Mouse (Mus musculus) liver, adult 2 months (tissue): ENCODE measurements around the gene Aldh1l2. TPM values are rescaled to one million over a fixed set of nuclear protein-coding genes. Genes with fewer than 3 reads are reported as not detected.
"Not testable (repeated sequence)": the region's sequence is repeated elsewhere in the genome, so short reads cannot be mapped to it uniquely, and the experiment has no call there.

Experiments
- DNase-seq: peaks from one replicate; pipeline ENCODE4 v3.0.0-alpha.2; 2011; ENCODE audit warnings: low read depth, low spot score; ENCODE audit errors: extremely low read depth
- H3K27ac ChIP-seq: fragments of 200-500 bp; replicated peaks from 2 replicates; pipeline ENCODE4 v1.5.1; 2012; ENCODE audit warnings: low read depth, mild to moderate bottlenecking, control low read depth, inconsistent platforms, low read length; ENCODE audit not compliant: insufficient read depth
- H3K27me3 ChIP-seq: fragments of 200-500 bp; 2 replicates; pipeline ENCODE4 v1.6.1; 2012; ENCODE audit warnings: mild to moderate bottlenecking, moderate library complexity, low read length, inconsistent platforms; ENCODE audit not compliant: control insufficient read depth, insufficient read depth
- H3K36me3 ChIP-seq: fragments of 200-500 bp; 2 replicates; pipeline ENCODE4 v1.6.1; 2012; ENCODE audit warnings: low read length, inconsistent platforms; ENCODE audit not compliant: control insufficient read depth, insufficient read depth
- H3K4me1 ChIP-seq: fragments of 200-500 bp; 2 replicates; pipeline ENCODE4 v1.6.1; 2011; ENCODE audit warnings: low read length; ENCODE audit not compliant: control insufficient read depth, insufficient read depth
- H3K4me3 ChIP-seq: fragments of 200-500 bp; 2 replicates; pipeline ENCODE4 v1.5.1; 2011; ENCODE audit warnings: low read depth, mild to moderate bottlenecking, control low read depth, low read length, moderate library complexity; ENCODE audit not compliant: insufficient read depth
- H3K79me2 ChIP-seq: fragments of 200-500 bp; 2 replicates; pipeline ENCODE4 v1.6.1; 2012; ENCODE audit warnings: inconsistent platforms, mild to moderate bottlenecking, low read length, moderate library complexity; ENCODE audit not compliant: control insufficient read depth, insufficient read depth
- H3K9ac ChIP-seq: fragments of 200-500 bp; 2 replicates; pipeline ENCODE4 v1.6.1; 2012; ENCODE audit warnings: low read depth, mild to moderate bottlenecking, control low read depth, inconsistent platforms, low read length
- CTCF ChIP-seq: fragments of 200-500 bp; IDR thresholded peaks from 2 replicates; pipeline ENCODE4 v1.5.1; 2011; ENCODE audit warnings: low read depth, low read length, control low read depth
- POLR2A ChIP-seq: fragments of 200-500 bp; IDR thresholded peaks from 2 replicates; pipeline ENCODE4 v1.6.1; 2011; ENCODE audit warnings: low read length, control low read depth; ENCODE audit not compliant: insufficient read depth; ENCODE audit errors: extremely low read depth
- WGBS: fragments of 180-500 bp; shearing (Covaris S2); methylation state at CpG from one replicate; pipeline ENCODE4 v1.1.7; 2018; 5-methylcytosine and 5-hydroxymethylcytosine counted together
- polyA plus RNA-seq: library from polyadenylated mRNA; depleted of rRNA; stranded (reverse); fragments of >200 nt; gene quantifications from 2 replicates; pipeline ENCODE4 v1.2.3, GENCODE M21; 2012
- total RNA-seq: library from RNA; depleted of rRNA; stranded (reverse); fragments of >200 nt; gene quantifications from 2 replicates; pipeline ENCODE4 v1.2.3, GENCODE M21; 2014

Aldh1l2 gene
- total and polyA plus RNA-seq, 2 experiments = 0.06 to 0.09 TPM

DNA sequence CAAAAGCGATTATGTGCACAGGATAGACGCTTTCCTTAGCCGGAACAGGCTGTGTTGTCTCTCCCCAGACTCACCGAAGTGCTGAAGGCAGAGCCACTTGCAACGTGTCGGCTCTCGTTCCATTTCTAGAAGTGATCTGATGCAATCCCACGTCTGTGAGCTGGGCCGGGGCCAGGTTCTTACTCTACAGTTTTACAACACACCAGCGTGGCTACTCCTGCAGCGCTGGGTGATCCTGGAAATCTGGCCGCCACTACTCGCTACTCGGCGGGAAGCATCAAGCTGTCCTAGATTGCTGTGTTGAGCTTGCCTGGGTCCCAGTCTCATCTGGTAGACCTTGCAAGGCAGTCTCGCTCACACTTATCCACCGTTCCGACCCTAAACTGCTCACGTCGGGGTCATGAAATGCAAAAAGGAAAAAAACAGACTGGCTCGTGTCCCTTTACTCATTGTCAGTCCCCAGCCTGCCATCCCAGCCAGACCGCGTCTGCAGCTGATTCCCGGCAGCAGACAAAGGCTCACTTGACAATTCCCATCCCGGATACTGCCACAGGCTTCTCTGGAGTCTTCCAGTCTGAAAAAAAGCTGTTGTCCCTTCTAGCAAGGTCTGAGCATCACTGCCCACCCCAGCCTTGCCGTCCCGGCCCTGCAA lies 556 bp downstream of the Aldh1l2 start:
- Histone ChIP-seq H3K27ac (no peak overlapping the region), H3K27me3 (no peaks in the 10 kb centered on the region), H3K4me3 (peak overlapping the region; percentile 50; the same call in 1 of the 2 replicates), H3K79me2 (no peaks in the 10 kb centered on the region), H3K36me3 (no peaks in the 10 kb centered on the region), H3K9ac (no peak overlapping the region), H3K4me1 (peaks cover 1% of the 10 kb centered on the region; the same call in 1 of the 2 replicates)
- DNase-seq = peak; percentile 62
- TF ChIP-seq POLR2A (no peak), CTCF (no peak)
- 3% methylated on average over 27 of the region's 27 CpGs for WGBS

- no peak for DNase-seq
- Histone ChIP-seq H3K9ac (no peak overlapping the region), H3K79me2 (no peaks in the 10 kb centered on the region), H3K4me3 (no peak overlapping the region), H3K36me3 (no peaks in the 10 kb centered on the region), H3K27ac (no peak overlapping the region), H3K27me3 (no peaks in the 10 kb centered on the region), H3K4me1 (peaks cover 1% of the 10 kb centered on the region; the same call in 1 of the 2 replicates)
- WGBS = 86% methylated on average over 6 of the region's 6 CpGs
- TF ChIP-seq CTCF (no peak), POLR2A (no peak)
These were observed 3.5 kb downstream of the Aldh1l2 start for GRCm38 (mm10) chr10:83530384-83530967.

DNA sequence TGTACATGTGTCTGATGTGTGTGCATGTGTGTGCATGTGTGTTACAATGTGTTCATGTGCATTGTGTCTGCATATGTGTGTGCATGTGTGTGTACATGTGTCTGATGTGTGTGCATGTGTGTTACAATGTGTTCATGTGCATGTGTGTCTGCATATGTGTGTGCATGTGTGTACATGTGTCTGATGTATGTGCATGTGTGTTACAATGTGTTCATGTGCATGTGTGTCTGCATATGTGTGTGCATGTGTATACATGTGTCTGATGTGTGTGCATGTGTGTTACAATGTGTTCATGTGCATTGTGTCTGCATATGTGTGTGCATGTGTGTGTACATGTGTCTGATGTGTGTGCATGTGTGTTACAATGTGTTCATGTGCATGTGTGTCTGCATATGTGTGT lies 9.7 kb downstream of the Aldh1l2 start:
- not testable (repeated sequence) for H3K36me3 ChIP-seq, H3K9ac ChIP-seq, H3K27me3 ChIP-seq, H3K27ac ChIP-seq, H3K4me3 ChIP-seq, DNase-seq, H3K4me1 ChIP-seq, H3K79me2 ChIP-seq

DNA sequence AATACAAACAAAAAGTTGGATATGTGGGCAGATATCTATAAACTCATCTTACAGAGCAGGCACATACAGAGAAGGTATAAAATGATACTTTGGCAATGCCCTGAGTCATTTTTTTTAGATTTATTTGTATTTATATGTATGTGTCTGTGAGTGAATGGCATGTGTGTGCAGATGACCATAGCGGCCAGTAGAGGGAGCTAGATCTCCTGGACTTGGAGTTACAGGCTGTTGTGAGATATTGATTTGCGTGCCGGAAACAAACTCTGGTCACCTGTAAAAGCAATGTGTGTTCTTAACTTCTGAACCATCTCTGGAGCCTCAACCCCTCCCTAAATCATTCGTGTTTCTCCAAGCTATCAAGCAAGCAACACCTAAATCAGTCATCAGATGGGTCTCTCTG lies 12.9 kb downstream of the Aldh1l2 start:
- no peak for DNase-seq
- no peaks in the 10 kb centered on the region for H3K36me3 ChIP-seq
- H3K27ac ChIP-seq = no peak overlapping the region
- H3K79me2 ChIP-seq = no peaks in the 10 kb centered on the region
- no peaks in the 10 kb centered on the region for H3K4me1 ChIP-seq
- 0 out of 2 replicates have a peak, but pooled peaks have one; percentile 8 for TF ChIP-seq CTCF
- TF ChIP-seq POLR2A = no peak
- H3K4me3 ChIP-seq = no peak overlapping the region
- WGBS = 86% methylated on average over 4 of the region's 4 CpGs
- H3K27me3 ChIP-seq = no peaks in the 10 kb centered on the region
- H3K9ac ChIP-seq = no peak overlapping the region

DNA sequence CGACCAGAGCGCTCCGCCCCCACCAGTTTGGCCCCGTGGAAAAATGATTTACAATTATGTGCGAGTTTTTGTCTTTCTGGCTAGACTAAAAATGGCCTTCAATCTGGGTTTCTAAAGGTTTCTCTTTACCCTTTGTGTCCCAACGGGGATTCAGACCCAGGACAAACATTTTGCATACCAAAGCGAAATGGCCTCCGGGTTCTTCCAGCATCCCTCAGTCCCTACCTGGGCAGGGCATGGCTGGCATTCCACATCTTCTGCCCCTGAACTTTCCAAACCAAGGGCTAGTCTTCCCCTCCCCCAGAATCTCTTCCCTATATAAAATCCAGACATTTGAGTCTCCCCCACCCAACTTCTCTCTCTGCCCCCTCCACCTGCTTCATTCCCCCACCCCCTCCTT lies 20.2 kb downstream of the Aldh1l2 start:
- no peaks in the 10 kb centered on the region for H3K27me3 ChIP-seq
- no peak for TF ChIP-seq POLR2A
- no peak for TF ChIP-seq CTCF
- no peak overlapping the region for H3K9ac ChIP-seq
- 89% methylated on average over 8 of the region's 8 CpGs for WGBS
- no peak overlapping the region for H3K27ac ChIP-seq
- no peaks in the 10 kb centered on the region for H3K79me2 ChIP-seq
- DNase-seq = no peak
- H3K4me1 ChIP-seq = no peaks in the 10 kb centered on the region
- no peaks in the 10 kb centered on the region for H3K36me3 ChIP-seq
- H3K4me3 ChIP-seq = no peak overlapping the region

DNA sequence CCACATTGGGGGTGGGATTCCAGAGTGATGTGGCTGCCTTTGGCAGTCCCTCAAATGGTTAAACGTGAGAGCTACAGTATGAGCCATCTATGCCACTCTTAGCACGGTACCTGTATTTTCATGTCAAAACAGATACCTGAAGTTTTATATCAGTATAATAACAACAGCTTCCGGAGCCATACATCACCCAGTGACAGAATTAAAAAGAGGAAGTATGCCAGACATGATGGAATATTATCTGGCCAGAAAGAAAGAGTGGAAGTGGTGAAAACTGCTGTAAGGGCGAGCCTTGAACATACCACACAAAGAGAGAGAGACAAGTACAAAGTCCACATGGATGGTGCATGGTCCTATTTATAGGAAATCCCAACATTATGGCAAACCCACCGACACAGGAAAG lies 22.6 kb downstream of the Aldh1l2 start:
- TF ChIP-seq POLR2A (no peak), CTCF (no peak)
- no peak overlapping the region for H3K27ac ChIP-seq
- H3K4me3 ChIP-seq = no peak overlapping the region
- H3K36me3 ChIP-seq = no peaks in the 10 kb centered on the region
- WGBS = 68% methylated on average over 5 of the region's 5 CpGs
- no peak overlapping the region for H3K9ac ChIP-seq
- H3K4me1 ChIP-seq = no peaks in the 10 kb centered on the region
- no peak for DNase-seq
- no peaks in the 10 kb centered on the region for H3K79me2 ChIP-seq
- no peaks in the 10 kb centered on the region for H3K27me3 ChIP-seq
